Mouse (Mus musculus): ENCODE results near the gene Pnpla2. TPM values are rescaled to one million over a fixed set of nuclear protein-coding genes. Genes with fewer than 3 reads are reported as not detected.
"Not testable (repeated sequence)": the region's sequence is repeated elsewhere in the genome, so short reads cannot be mapped to it uniquely, and the experiment has no call there.

The Pnpla2 gene
- polyA plus RNA-seq (2012; rRNA removed) = 185 and 198 TPM in 2 replicates

DNA sequence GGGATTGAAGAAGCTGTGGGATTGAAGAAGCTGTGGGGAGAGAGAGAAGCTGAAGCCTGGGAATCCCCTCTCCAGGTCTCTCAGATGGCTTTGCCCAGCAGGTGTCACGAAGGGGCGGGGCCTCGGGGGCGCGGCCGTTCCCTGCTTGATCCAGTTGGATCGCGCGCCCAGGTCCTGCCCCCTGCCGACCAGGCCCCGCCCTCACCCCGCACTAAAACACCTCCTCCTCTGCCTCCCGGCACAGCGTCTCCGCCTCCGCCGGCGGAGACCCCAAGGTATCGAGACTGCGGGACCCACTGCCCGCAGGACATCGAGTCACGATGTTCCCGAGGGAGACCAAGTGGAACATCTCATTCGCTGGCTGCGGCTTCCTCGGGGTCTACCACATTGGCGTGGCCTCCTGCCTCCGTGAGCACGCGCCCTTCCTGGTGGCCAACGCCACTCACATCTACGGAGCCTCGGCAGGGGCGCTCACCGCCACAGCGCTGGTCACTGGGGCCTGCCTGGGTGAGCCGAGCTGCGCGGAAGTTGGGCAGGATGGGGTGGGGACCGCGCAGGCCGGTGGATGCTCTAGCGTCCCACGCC lies at the start of gene Pnpla2:
TSS of gene Pnpla2 (plus strand) at position 232 of the 585 bp plus-strand sequence.
- DNase-seq (ENCODE audit: low read depth, low spot score) = no peak
- WGBS = under 1% methylated on average over 43 of the region's 45 CpGs

DNA sequence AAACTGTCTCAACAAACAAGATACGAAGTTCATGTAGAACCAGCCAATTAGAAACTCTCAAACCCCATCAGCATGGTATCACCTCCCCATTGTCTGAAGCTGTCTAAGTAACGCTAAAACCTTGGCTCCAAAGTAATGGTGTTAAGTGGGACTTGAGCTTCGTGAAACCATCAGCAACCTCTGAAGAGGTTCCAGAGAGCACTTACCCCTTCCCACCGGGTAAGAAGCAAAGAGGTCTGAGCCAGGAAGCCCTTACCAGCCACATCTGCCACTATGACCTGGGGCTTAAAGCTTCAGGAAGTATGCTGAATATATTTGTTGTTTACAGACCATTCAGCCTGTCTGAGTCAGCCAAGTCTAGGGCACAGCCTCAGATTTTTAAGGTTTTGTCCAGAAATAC lies 49.5 kb upstream of the Pnpla2 start:
- WGBS = 57% methylated on average over 4 of the region's 4 CpGs
- no peak for DNase-seq (ENCODE audit: low read depth, low spot score)

DNA sequence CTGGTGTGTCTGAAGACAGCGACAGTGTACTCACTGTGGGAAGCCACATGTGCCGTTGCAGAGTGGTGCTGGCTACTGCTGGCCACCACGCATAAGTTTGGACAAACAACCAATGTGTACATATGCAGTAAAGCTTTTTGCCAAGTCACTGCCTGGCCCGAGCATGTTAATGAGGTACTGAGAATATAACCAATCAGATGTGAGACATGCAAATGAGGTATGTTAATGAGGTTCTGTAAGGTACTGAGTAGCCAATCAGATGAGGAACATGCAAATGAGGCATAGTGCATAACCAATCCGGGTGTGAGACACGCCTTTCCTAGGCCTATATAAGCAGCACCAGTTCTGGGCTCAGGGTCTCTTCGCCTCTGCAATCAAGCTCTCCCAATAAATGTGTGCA lies 47.3 kb upstream of the Pnpla2 start:
- DNase-seq (ENCODE audit: low read depth, low spot score) = not testable (repeated sequence)
- 93% methylated on average over 7 of the region's 7 CpGs for WGBS

DNA sequence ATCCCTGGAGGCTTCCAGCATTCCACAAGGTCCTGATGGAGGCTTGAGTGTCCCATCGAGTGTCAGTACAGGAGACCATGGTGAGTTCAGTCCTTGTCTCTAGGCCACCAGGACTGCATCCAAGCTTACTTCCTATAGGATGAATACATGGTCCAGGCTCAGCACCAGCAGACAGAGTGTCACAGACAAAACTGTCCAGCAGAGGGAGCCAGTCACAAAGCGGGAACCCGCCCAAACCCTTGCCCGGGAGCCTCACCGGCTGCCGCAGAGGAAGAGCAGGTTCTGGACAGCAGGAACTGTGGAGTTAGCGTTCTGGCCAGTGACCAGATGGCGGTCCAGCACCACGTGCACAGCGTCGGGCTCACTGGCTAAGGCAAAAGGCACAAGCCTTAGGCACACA lies 46.2 kb upstream of the Pnpla2 start:
- DNase-seq (ENCODE audit: low read depth, low spot score) = peak; percentile 75
- 8% methylated on average over 11 of the region's 11 CpGs for WGBS

DNA sequence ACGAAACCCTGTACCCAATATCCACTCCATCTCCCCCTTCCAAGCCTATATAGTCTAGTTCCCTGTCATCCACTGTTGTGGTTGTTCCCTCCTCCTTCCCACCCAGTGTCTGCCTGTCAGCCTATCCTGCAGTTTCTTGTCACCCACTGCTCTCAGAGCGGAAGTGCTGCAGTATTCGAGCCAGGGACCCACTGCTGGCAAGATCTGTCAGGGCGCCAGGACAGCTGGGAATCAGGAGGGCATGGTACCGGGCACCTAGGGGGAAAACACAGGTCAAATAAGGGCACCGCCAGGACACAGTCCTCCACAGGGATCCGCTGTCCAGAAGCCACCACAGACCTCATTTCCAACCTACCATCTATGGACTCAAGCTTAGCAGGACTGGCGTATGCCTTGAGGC lies 44.4 kb upstream of the Pnpla2 start:
- 91% methylated on average over 8 of the region's 8 CpGs for WGBS
- no peak for DNase-seq (ENCODE audit: low read depth, low spot score)

DNA sequence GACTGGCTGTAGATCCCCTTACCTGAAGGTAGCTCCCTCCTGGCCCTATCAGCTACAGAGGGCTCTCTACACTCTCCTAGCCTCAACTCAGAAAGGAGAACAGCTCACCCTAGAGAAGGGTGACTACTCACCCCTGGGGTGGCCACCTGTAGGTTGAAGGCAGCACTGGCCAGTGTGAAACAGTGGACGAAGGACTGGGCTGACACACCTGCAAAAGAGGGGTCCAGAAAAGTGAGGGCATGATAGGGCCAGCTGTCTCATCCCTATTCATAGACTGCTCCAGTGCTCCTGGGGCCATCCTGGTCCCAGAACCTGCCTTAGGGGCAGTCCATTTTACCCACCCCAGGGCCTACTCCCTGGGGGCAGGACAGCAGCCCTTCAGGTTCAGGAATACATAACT lies 43.3 kb upstream of the Pnpla2 start:
- 95% methylated on average over 1 of the region's 1 CpGs for WGBS
- DNase-seq (ENCODE audit: low read depth, low spot score) = no peak

DNA sequence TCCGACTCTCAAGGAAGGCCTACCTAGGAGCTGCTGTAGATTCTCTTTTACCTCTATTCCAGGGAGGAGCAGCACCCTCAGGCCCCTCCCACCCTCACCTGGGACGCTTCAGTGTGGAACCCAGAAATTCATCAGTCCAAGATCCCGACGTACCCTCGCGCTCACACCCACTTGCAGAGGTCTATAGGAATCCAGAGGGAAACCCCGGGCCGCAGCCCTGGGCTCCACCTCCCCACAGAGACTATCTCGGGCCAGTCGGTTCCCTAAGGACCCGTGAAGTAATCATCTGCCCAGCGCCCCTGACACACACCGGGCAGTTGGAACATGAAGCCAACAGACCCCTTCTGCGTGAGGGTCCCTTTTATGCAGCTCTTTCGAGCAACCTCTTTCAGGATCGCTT lies 41.7 kb upstream of the Pnpla2 start:
- WGBS = 2% methylated on average over 16 of the region's 16 CpGs
- DNase-seq (ENCODE audit: low read depth, low spot score) = no peak

DNA sequence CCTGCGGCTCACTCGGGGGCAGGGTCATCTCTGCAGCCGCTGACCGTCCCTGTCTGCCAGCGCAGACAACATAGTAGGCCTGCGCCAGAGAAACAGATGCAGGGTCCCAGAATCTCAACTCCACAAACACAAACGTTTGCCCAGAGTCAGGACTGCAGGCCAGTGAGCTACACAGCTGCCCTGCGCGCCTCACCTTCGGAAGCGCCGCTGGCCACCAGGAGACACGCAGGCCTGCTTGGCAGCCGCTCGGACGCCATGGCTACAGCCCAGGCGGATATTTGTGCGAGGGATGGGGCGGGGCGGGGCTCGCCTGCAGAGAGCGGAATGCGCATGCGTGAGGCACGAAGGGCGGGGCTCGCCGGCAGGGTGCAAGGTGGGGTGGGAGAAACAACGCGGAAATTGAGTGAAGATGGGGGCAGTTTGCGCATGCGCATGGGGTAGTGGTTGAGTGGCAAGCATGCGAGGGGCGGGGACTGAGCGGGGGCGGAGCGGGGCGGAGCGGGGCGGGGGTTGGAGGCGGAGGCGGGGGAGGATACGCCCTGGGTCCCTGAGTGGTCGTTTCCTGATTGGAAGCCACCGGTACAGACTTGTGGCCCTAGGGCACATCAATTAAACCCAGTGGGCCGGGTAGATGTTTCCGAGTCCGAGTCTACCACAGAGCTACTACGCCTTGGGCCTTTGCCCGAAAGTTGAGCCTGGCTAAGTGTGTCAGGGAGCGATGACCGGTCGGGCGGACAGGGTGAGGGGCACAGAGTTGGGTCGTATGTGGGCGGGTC lies 41.0 kb upstream of the Pnpla2 start, which contains the start of gene Gatd1:
TSS of gene Gatd1 (minus strand) at position 328 of the 776 bp plus-strand sequence.
- WGBS = under 1% methylated on average over 53 of the region's 56 CpGs
- DNase-seq (ENCODE audit: low read depth, low spot score) = peak; percentile 98

DNA sequence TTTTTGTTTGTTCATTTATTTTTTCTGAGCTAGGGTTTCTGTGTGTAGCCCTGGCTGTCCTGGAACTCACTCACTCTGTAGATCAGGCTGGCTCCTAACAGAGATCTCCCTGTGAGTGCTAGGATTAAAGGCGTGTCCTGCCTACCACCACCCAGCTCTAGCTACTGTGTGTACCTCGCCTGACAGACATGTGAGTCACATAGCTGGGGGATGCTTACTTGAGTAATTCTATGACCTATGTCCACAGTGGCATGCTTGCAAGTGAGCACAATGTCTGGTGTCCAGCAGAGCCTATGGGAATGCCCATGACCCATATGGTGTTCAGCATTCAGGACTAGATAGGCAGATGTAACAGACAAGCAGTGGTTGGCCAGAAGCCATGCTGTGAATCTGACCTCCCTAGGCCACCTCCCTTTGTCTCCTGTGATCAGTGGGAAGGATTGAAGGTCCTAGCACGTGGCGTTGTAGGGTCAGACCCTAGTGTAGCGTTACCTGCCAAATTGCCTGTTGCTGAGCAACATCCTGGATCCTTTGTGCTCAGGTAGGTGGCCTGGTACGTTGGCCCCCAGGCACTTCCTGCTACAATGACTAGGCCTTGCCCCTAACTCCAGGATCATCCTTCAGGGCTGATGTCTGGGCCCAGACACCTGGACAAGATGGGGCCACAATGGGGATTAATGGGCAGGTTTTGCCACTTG lies 38.7 kb upstream of the Pnpla2 start:
- DNase-seq (ENCODE audit: low read depth, low spot score) = no peak
- WGBS = 82% methylated on average over 6 of the region's 6 CpGs

DNA sequence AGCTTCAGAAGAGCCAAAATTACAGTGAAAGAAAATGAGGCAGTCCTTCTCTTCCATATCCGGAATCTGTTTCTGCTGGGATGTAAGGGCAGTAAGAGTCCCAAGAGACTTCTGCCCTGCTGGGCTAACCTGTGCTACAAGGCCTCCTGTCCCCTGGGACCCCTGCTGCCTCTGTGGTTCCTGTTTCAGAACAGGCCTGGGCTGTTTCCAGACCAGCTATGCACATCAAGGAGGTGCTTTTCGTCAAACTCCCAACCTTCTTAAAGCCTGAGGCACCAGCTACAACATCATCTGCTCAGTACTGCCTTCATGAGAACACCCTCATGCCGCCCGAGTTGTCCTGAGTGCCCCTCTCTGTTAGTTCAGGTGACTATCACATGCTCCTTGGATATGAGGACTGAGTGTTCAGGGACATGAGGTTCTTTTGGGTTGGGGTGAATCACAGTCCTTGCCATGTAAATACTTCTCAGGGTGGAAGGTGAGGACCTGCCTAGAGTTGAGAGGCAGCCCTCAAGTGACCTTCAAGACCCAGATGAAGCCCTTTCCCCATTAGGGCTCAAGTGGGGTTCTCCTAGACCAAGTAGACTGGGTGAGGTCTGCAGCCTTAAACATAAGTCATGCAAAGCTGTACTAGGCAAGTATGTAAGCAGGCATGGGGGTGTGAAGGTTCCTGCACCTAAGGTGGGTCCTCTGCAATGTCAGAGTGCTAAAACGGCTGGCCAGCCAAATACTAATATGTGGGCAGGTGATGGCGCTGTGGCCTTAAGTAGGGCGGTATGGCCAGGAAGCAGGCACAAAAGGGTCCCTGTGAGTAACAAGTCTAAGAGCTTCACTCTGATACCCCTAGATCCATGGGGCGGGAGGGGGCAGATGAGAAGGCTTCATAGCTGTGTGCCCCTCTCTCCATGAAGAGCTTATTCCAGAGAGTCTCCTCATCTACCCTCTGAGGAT lies 37.0 kb upstream of the Pnpla2 start:
- WGBS = 77% methylated on average over 8 of the region's 8 CpGs
- DNase-seq (ENCODE audit: low read depth, low spot score) = no peak

DNA sequence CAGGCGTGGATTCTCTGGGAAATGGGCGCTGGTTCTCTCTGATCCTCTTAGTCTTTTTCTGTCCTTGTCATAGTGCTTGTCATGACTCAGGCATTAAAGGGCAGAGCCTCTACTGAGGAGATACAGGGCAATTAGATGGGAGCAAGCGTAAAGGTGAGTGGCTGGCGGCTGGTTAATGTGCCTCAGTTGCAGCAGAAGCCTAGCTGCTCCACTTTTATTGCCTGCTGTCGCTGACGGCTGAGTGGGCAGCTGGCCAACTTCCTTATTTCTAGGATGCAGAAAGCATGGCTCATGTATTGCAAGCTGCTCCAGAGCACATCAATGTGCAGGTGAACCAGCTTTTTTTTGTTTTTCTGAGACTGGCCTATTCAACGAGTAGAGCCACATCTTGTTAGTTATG lies 36.0 kb upstream of the Pnpla2 start:
- WGBS = 21% methylated on average over 7 of the region's 7 CpGs
- DNase-seq (ENCODE audit: low read depth, low spot score) = peak; percentile 92

DNA sequence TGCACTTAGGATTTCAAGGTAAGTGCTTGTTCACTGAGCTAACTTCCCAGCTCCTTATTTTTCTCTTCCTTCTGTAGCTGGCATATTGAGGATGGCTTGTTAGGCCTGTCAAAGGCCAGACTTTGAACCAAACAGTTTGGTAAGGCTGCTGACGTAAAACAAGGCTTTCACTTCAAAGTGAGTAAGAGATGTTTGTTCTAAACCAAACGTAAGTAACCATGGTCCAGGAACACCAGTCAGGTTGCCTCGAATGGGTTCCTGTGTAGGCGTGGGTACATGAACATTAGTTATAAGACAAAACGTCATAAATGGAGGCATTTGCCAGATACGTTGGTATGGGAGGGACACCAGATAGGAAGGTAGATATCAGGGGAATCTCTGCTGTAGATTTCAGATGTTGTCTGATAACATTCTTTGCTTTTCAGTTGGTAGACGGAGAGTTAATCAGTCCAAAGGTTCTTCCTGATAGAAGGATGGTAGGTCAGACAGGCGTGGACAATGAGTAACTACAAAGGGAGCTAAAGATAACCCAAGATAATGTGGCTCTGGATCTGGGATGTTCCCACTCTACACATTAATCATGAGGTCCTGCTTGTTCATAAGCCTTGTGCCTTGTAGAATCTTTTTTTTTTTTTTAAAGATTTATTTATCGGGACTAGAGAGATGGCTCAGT lies 34.8 kb upstream of the Pnpla2 start:
- WGBS = 36% methylated on average over 9 of the region's 9 CpGs
- DNase-seq (ENCODE audit: low read depth, low spot score) = no peak

DNA sequence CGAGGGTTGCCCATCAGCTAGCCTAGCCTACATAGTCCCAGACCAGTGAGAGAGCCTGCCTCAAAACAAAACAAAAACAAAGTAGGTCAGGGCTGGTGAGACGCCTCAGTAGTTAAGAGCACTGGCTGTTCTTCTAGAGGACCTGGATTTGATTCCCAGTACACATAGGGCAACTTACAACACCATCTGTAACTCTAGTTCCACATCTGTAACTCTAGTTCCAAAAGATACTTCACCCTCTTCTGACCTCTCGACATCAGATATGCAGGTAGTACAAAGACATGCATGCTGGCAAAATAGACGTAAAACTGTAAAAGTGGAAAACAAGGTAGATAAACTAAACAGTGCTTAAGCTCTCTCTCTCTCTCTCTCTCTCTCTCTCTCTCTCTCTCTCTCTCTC lies 31.2 kb upstream of the Pnpla2 start:
- WGBS = 67% methylated on average over 4 of the region's 4 CpGs
- DNase-seq (ENCODE audit: low read depth, low spot score) = no peak

DNA sequence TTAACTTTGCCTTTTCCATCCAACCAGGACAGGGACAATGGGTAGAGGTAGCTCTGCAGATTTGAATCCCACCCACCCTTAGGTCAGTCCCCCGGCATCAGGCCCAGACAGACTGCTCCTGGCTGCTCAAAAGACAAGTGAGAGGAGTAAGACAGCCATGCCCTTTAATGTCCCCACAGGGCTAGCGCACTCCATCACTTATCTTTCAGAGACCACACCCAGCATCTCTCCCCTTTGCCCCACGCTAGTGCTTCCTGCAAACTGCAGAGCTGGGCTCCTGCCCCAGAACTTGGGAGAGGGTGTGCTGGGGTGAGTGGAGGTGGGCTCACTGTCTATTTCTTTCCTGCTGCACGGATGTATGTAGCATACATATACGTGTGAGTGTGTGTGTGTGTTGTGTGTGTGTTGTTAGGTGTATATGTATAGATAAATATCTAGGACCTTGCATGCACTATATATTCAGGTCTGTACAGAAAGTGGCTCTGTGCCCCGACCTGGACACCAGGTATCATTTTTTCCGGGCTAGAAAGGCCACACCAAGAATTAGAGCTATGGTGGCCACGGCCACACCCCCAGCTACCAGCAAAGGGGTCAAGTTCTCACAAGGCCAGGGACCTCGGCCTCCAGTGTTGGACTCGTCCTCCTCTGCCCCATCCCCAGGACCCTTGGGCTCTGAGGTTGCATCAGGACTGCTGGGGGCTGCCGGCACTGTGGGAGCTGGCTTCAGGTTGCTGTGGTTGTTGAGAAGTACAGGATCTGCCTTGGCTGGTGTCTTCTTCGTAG lies 27.9 kb upstream of the Pnpla2 start:
- 76% methylated on average over 12 of the region's 12 CpGs for WGBS
- DNase-seq (ENCODE audit: low read depth, low spot score) = no peak

DNA sequence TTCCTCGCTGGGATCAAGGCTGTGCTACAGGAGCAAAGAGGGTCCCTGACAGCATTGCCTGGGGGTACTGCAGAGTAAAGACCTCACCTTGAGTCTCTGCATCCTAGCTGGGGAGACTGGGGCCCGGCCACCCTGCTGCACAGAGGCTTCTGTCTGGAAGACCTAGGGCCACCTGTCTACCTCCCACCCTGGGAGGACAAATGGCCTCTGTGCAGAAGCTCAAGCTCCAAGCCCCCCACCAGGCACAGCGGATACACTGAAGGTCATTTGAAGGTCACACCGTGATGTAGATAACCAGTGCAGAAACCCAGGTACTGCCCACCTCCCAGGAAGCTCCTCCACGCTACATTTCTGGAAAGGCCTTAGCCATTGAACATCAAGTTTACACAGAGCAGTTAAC lies 26.3 kb upstream of the Pnpla2 start:
- no peak for DNase-seq (ENCODE audit: low read depth, low spot score)
- WGBS = 76% methylated on average over 5 of the region's 5 CpGs

DNA sequence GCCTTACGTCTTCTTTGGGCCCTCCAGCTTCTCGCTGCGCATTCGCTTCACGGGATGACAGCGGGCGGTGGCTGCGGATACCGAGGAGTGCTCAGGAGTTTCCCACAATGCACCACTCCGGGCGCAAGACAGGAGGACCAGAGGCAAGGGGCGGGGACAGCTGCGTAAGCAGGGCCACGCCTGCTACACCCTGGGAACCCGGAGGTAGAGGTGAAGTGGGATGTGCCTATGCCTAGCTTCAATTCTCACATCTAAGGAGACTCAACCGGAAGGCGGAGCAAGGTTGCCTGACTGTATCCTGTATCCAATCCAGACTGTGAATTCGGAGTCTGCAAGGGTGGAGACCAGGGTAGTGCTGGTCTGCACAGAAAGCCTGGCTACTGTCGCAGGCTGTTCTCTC lies 25.7 kb upstream of the Pnpla2 start, which contains the start of gene Cend1:
TSS of gene Cend1 (minus strand) at position 182 of the 400 bp plus-strand sequence.
- DNase-seq (ENCODE audit: low read depth, low spot score) = no peak
- WGBS = 22% methylated on average over 19 of the region's 19 CpGs

DNA sequence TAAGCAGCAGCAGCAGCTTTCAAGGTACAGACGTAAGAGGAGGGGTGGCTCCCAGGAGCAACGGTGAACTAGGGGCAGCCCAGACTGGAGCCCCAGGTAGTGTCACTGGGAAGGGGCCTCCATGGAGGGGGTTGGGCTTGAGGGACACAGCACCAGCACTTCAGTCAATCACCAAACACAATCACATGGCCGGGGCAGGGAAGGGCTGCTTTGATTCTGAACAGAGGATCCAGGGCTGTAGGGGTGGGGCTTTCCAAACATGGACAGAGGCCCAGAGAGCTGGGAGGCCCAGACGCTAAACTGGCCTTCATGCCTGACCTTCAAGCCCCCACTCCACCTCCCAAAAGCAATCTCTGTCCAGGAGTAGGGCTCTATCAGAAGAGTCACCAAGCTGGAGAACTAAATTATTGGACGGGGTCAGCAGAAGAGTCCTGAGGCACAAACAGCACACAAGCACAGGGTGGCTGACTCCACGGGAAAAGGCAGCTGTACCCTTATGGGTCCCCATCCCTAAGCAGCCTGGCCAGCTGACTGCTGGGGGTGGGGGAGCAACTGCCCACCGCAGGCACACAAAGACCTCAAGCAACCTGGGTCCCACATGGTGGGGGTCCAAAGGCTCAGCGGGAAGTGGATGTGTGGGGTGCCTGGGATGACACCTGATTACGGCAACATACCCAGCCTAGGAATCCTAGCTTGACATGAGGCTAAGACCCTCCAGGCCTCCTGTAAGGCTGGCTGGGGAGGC lies 25.0 kb upstream of the Pnpla2 start:
- 66% methylated on average over 9 of the region's 9 CpGs for WGBS
- no peak for DNase-seq (ENCODE audit: low read depth, low spot score)

All from large intestine, adult 2 months (tissue).